Comparison of ENCODE assay signal across 22 mouse cellular contexts in the genomic region with DNA sequence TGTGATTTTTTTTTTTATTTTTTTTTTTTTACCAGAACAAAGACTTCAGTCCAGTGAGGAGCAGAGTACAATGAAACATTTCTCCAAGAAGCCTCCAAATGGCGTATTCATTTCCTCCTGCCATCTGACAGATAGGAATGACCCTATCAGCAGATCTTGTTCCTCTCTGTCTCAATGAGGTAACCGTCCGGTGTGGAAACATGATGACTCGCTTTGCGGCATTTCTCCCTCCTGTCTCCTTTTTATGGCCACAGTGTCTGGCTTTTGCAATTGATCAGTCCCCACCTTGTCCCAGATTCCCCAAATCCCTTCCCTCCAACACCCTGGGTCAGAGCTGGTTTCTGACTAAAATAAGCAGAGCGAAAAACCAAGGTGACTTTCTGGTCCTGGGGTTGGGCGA.
DNase-seq lines count a peak whose midpoint lies in the region; ATAC-seq and TF ChIP-seq lines count a peak whose summit lies in the region.
"Had no signal": no experiment of that assay in that cellular context is flagged by ENCODE, and none has a peak within 500 bp of the region (broad histone marks: within the 10 kb centered on the region; RNA-seq: fewer than 3 reads in every experiment).

No protein-coding gene starts in this region.

- no peak overlapping the region for H3K4me2 ChIP-seq in liver, postnatal 0 days (ENCODE audit: low read depth, low read length)
- no peak overlapping the region for H3K4me2 ChIP-seq in myocyte (ENCODE audit: low read depth)
- H3K4me2 ChIP-seq: embryonic facial prominence, embryonic 15.5 days; hindbrain, embryonic 12.5 days; liver, embryonic 13.5 days had no signal

- no peaks in the 10 kb centered on the region for H3K4me1 ChIP-seq in liver, postnatal 0 days (ENCODE audit: insufficient read depth)
- peaks cover 18% of the 10 kb centered on the region for H3K4me1 ChIP-seq in bone marrow macrophage, adult 2 months (ENCODE audit: control insufficient read depth, insufficient read depth, low read length)
- H3K4me1 ChIP-seq: embryonic facial prominence, embryonic 15.5 days; hindbrain, embryonic 12.5 days; liver, embryonic 13.5 days; midbrain, embryonic 10.5 days had no signal

- TF ChIP-seq CTCF in liver, postnatal 0 days (IDR thresholded peaks at IDR 0.05; ENCODE audit: low read depth) = no peak
- no peak for TF ChIP-seq CTCF in bone marrow macrophage, adult 2 months (IDR thresholded peaks at IDR 0.05; ENCODE audit: low read depth, low read length)

- no peak for TF ChIP-seq EP300 in liver, postnatal 0 days (IDR thresholded peaks at IDR 0.05; ENCODE audit: low read depth)

- TF ChIP-seq POLR2A in bone marrow macrophage, adult 2 months (IDR thresholded peaks at IDR 0.05; ENCODE audit: borderline replicate concordance, low read depth, low read length) = no peak
- no peak for TF ChIP-seq POLR2A in myocyte (IDR thresholded peaks at IDR 0.05; ENCODE audit: insufficient read length, low read depth)

- H3K9me3 ChIP-seq in liver, postnatal 0 days (ENCODE audit: low read length) = no peaks in the 10 kb centered on the region
- H3K9me3 ChIP-seq: embryonic facial prominence, embryonic 15.5 days; hindbrain, embryonic 12.5 days; liver, embryonic 13.5 days; midbrain, embryonic 10.5 days had no signal

- no peak overlapping the region for H3K27ac ChIP-seq in liver, postnatal 0 days (ENCODE audit: low read depth)
- peak overlapping the region; percentile 74 for H3K27ac ChIP-seq in bone marrow macrophage, adult 2 months (ENCODE audit: insufficient read depth, low read depth, low read length)
- H3K27ac ChIP-seq: embryonic facial prominence, embryonic 15.5 days; hindbrain, embryonic 12.5 days; left cerebral cortex, adult 2 months; liver, embryonic 13.5 days; midbrain, embryonic 10.5 days had no signal

- peak; percentile 30 for DNase-seq in liver, postnatal 0 days
- DNase-seq in liver = no peak
- DNase-seq in lung, postnatal 14 days = peak; percentile 8
- no peak for DNase-seq in gastrocnemius, postnatal 10 days
- DNase-seq in left cerebral cortex, postnatal 25 days (ENCODE audit: low spot score in 2 of 2) = no peak
- DNase-seq: adrenal gland, adult 2 months; B cell, adult 2 months; cerebellum, adult 8-10 months; cerebellum, postnatal 36 days; heart, adult 18-20 months; kidney, postnatal 25 days; liver, embryonic 13.5 days; right cerebral cortex, postnatal 4 days; thymus, postnatal 14 days had no signal

- H3ac ChIP-seq in myocyte (ENCODE audit: control insufficient read depth, insufficient read length) = no peak overlapping the region

- H3K36me3 ChIP-seq in liver, postnatal 0 days (replicated peaks; ENCODE audit: insufficient read depth, low read length) = no peaks in the 10 kb centered on the region
- H3K36me3 ChIP-seq in myocyte (ENCODE audit: control insufficient read depth, insufficient read depth) = no peaks in the 10 kb centered on the region
- H3K36me3 ChIP-seq: embryonic facial prominence, embryonic 15.5 days; hindbrain, embryonic 12.5 days; liver, embryonic 13.5 days; midbrain, embryonic 10.5 days had no signal

- H3K79me2 ChIP-seq in myocyte (ENCODE audit: control insufficient read depth, insufficient read depth) = no peaks in the 10 kb centered on the region

- intact Hi-C loops in left cerebral cortex, postnatal 25 days (cut with DNase I) = no loop called here

- H3K9ac ChIP-seq in liver, postnatal 0 days (replicated peaks) = no peak overlapping the region
- H3K9ac ChIP-seq: embryonic facial prominence, embryonic 15.5 days; hindbrain, embryonic 12.5 days; liver, embryonic 13.5 days had no signal

- no peak overlapping the region for H3K4me3 ChIP-seq in liver, postnatal 0 days (ENCODE audit: low read depth, low read length)
- no peak overlapping the region for H3K4me3 ChIP-seq in bone marrow macrophage, adult 2 months (ENCODE audit: insufficient read depth, low read length)
- no peak overlapping the region for H3K4me3 ChIP-seq in myocyte
- H3K4me3 ChIP-seq: embryonic facial prominence, embryonic 15.5 days; hindbrain, embryonic 12.5 days; left cerebral cortex, adult 2 months; liver, embryonic 13.5 days; midbrain, embryonic 10.5 days had no signal

- H3K27me3 ChIP-seq in liver, postnatal 0 days (ENCODE audit: insufficient read depth, low read length) = no peaks in the 10 kb centered on the region
- H3K27me3 ChIP-seq in myocyte (ENCODE audit: control insufficient read depth, insufficient read depth, insufficient read length) = no peaks in the 10 kb centered on the region
- H3K27me3 ChIP-seq: embryonic facial prominence, embryonic 15.5 days; hindbrain, embryonic 12.5 days; liver, embryonic 13.5 days had no signal

- peak; percentile 67 for ATAC-seq in liver, postnatal 0 days
- ATAC-seq: forebrain, embryonic 14.5 days; intestine, postnatal 0 days had no signal

- 59% methylated on average over 7 of the region's 7 CpGs for WGBS in liver, postnatal 0 days (ENCODE audit: insufficient replicate concordance)

TF ChIP-seq in myocyte, 11 proteins besides CTCF, POLR2A, EP300 and RAD21:
- 0 out of 2 replicates have a peak, but pooled peaks have one; percentile 50 for TF ChIP-seq CEBPB (IDR thresholded peaks at IDR 0.05; ENCODE audit: insufficient read depth, poor library complexity, severe bottlenecking)
- no peak for TF ChIP-seq USF1 (IDR thresholded peaks at IDR 0.05; ENCODE audit: low read depth)
TF ChIP-seq in myocyte: peak in this region for 1.

Comparison
In these comparisons a context has a peak if more than half of its experiments do, and no peak if none do; other contexts are left out.
1. DNase-seq: peak in liver, postnatal 0 days (single experiment) and lung, postnatal 14 days (single experiment); none in liver (single experiment), gastrocnemius, postnatal 10 days (single experiment) and left cerebral cortex, postnatal 25 days (0 of 2).